Comparison of ENCODE assay signal across 9 mouse cellular contexts in the genomic region with DNA sequence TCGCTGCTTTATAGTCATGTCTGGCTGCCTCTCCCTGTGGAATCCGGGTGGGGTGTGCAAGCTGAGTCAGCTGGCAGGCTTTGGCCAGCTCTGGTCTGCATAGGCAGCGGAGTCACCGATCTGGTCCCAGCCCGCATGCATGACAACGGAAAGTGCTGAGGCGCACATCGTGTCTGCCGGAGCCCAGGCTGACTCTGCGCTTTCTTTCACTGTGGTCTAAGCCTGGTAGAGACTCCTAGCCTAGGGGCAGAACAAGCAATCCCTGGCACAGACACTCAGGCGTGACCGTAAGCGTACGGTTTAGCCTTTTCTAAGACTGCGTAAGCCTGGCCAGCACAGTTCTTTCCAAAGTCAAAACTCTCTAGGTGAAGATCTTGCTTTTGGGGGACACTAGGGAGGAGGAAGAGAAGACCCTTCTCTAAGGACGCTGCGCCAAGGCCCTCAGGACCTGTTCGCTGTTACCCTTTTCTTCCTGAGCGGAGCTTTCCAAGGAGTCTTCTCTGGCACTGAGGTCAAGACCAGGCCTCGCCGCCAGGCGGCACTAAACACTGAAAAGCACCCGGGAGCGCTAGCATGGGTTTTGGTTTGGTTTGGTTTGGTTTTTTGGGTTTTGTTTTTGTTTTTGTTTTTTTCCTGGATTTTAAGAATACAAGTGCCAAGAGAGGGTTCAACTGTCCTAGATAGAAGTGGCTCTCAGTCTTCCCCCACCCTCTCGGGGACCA. TPM values are rescaled to one million over a fixed set of nuclear protein-coding genes. Genes with fewer than 3 reads are reported as not detected.
DNase-seq lines count a peak whose midpoint lies in the region; ATAC-seq and TF ChIP-seq lines count a peak whose summit lies in the region.
"Had no signal": no experiment of that assay in that cellular context is flagged by ENCODE, and none has a peak within 500 bp of the region (broad histone marks: within the 10 kb centered on the region; RNA-seq: fewer than 3 reads in every experiment).

A gene (minus strand): TSS at position 10 of the 722 bp plus-strand sequence.

- no peaks in the 10 kb centered on the region; the same call in 1 of the 2 replicates for H3K27me3 ChIP-seq in thymus, adult 2 months (ENCODE audit: control insufficient read depth, insufficient read depth, low read length)
- H3K27me3 ChIP-seq in forebrain, embryonic 10.5 days (ENCODE audit: poor library complexity, severe bottlenecking): peaks cover 100% of the 10 kb centered on the region
- H3K27me3 ChIP-seq in intestine, embryonic 15.5 days (replicated peaks): peaks cover 65% of the 10 kb centered on the region

- DNase-seq in thymus, adult 2 months: peak; percentile 14
- DNase-seq in thymus, postnatal 25 days: no peak
- peak; percentile 67 for DNase-seq in brain, embryonic 14.5 days (ENCODE audit: low read depth)
- peak; percentile 68 for DNase-seq in forebrain, embryonic 10.5 days (ENCODE audit: extremely low spot score, low spot score)
- DNase-seq in lung, postnatal 10 days: peak; percentile 66
- peak; percentile 56 for DNase-seq in right cerebral cortex, postnatal 14 days

- H3K4me3 ChIP-seq in thymus, adult 2 months (ENCODE audit: control insufficient read depth, insufficient read depth, low read length): no peak within 1 kb of the TSS
- peak within 1 kb of the TSS; percentile 27 for H3K4me3 ChIP-seq in forebrain, embryonic 10.5 days
- H3K4me3 ChIP-seq in intestine, embryonic 15.5 days (replicated peaks): peak within 1 kb of the TSS; percentile 11; the same call in 1 of the 2 replicates

- no peaks in the 10 kb centered on the region for H3K4me1 ChIP-seq in thymus, adult 2 months (replicated peaks; ENCODE audit: control insufficient read depth, insufficient read depth, low read length)
- H3K4me1 ChIP-seq in forebrain, embryonic 10.5 days: peaks cover 26% of the 10 kb centered on the region
- H3K4me1 ChIP-seq in intestine, embryonic 15.5 days (replicated peaks): peaks cover 9% of the 10 kb centered on the region

- no peaks in the 10 kb centered on the region for H3K9me3 ChIP-seq in forebrain, embryonic 10.5 days
- no peaks in the 10 kb centered on the region for H3K9me3 ChIP-seq in intestine, embryonic 15.5 days

- no peak for ATAC-seq in intestine, embryonic 15.5 days
- no peak for ATAC-seq in monocyte, adult 5-6 weeks (replicated peaks; ENCODE audit: insufficient number of reproducible peaks, low FRiP score, low TSS enrichment, poor library complexity, severe bottlenecking)

- TF ChIP-seq CTCF in thymus, adult 2 months (IDR thresholded peaks at IDR 0.05; ENCODE audit: borderline replicate concordance, control insufficient read depth, extremely low read depth, insufficient read depth, low read length, poor library complexity): peak; percentile 44; the same call in 1 of the 2 replicates
- TF ChIP-seq CTCF in brain, embryonic 14.5 days (IDR thresholded peaks at IDR 0.05; ENCODE audit: borderline replicate concordance, extremely low read depth, insufficient read depth, insufficient read length): peak; percentile 87

- WGBS in thymus, adult 2 months: 18% methylated on average over 25 of the region's 25 CpGs
- WGBS in forebrain, embryonic 10.5 days: 3% methylated on average over 25 of the region's 25 CpGs
- 6% methylated on average over 25 of the region's 25 CpGs for WGBS in intestine, embryonic 15.5 days

- no peak for TF ChIP-seq POLR2A in thymus, adult 2 months (IDR thresholded peaks at IDR 0.05; ENCODE audit: control insufficient read depth, extremely low read depth, insufficient read depth, low read length, poor library complexity)
- TF ChIP-seq POLR2A in brain, embryonic 14.5 days (IDR thresholded peaks at IDR 0.05; ENCODE audit: borderline replicate concordance, extremely low read depth, insufficient read depth, insufficient read length, poor library complexity, severe bottlenecking): no peak

- H3K4me2 ChIP-seq in intestine, embryonic 15.5 days (replicated peaks): peak within 1 kb of the TSS; percentile 41

- H3K27ac ChIP-seq in thymus, adult 2 months (ENCODE audit: control insufficient read depth, insufficient read depth, low read length): no peak within 1 kb of the TSS
- H3K27ac ChIP-seq in forebrain, embryonic 10.5 days: no peak within 1 kb of the TSS
- no peak within 1 kb of the TSS for H3K27ac ChIP-seq in intestine, embryonic 15.5 days

- H3K9ac ChIP-seq in intestine, embryonic 15.5 days: no peak within 1 kb of the TSS

- H3K36me3 ChIP-seq in thymus, adult 2 months (ENCODE audit: control insufficient read depth, insufficient read depth, low read length): no peaks in the 10 kb centered on the region
- no peaks in the 10 kb centered on the region for H3K36me3 ChIP-seq in forebrain, embryonic 10.5 days (replicated peaks)
- H3K36me3 ChIP-seq in intestine, embryonic 15.5 days: no peaks in the 10 kb centered on the region

RNA-seq across cellular contexts. Expression of the gene that starts here (rescaled TPM):
- 1.0 and 1.5 TPM in 2 replicates for polyA plus RNA-seq in thymus, adult 2 months (2012; rRNA removed)
- 0.44 and 1.1 TPM in 2 replicates for polyA plus RNA-seq in brain, embryonic 14.5 days (2012; rRNA removed)
- not detected in 2 replicates for polyA plus RNA-seq in forebrain, embryonic 10.5 days (2016; fragmentation: Nextera tagmentation; extraction: Ambion mirVana)
- 1.7 and 3.0 TPM in 2 replicates for polyA plus RNA-seq in intestine, embryonic 15.5 days (2015; fragmentation: Nextera tagmentation; extraction: Ambion mirVana)
- total RNA-seq in monocyte, adult 5-6 weeks (2017): not detected in 3 replicates
- total RNA-seq: neutrophil, adult 5-6 weeks had no signal

Comparison
In these comparisons a context has a peak if more than half of its experiments do, and no peak if none do; other contexts are left out.
1. Peak in DNase-seq and H3K4me3 ChIP-seq in forebrain, embryonic 10.5 days; RNA of the gene not detected or under 1 TPM.